Mouse (Mus musculus): ENCODE data around the gene Mup22. TPM values are rescaled to one million over a fixed set of nuclear protein-coding genes. Genes with fewer than 3 reads are reported as not detected.
"Not testable (repeated sequence)": the region's sequence is repeated elsewhere in the genome, so short reads cannot be mapped to it uniquely, and the experiment has no call there.

Gene Mup22
- polyA plus RNA-seq (2015; fragmentation: Nextera tagmentation; extraction: Ambion mirVana) = not detected in 2 replicates

DNA sequence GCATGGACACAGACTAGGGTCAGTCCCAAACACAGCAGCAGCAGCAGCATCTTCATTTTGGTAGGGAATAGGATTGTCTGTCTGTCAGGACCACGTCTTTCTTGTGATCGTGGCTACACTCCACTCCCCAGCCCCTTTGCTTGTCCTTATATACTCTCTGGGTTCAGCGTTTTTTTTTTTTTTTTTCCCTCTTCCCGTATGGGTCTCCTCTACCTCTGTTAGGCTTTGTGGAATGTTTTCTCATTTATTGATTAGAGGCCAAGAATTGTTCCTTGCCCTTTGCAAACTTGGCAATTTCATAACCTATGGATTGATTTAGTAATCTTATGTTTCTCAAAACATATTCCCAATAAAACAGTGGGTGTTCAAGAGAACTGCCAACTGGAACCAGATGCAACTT lies at the start of gene Mup22:
Mup22 (minus strand) TSS at position 101 of the 400 bp plus-strand sequence.
- H3K4me2 ChIP-seq (ENCODE audit: low read depth, low read length); DNase-seq; H3K9me3 ChIP-seq (ENCODE audit: low read length); H3K27ac ChIP-seq (ENCODE audit: low read depth); H3K36me3 ChIP-seq (replicated peaks; ENCODE audit: insufficient read depth, low read length); H3K9ac ChIP-seq (replicated peaks); H3K27me3 ChIP-seq (ENCODE audit: insufficient read depth, low read length); H3K4me1 ChIP-seq (ENCODE audit: insufficient read depth); ATAC-seq; H3K4me3 ChIP-seq (ENCODE audit: low read depth, low read length): not testable (repeated sequence)
- WGBS (ENCODE audit: insufficient replicate concordance) = 75% methylated on average over 2 of the region's 4 CpGs

GRCm38 (mm10) chr4:60840889-60841288 lies 19.6 kb upstream of the Mup22 start:
- not testable (repeated sequence) for DNase-seq; H3K27ac ChIP-seq (ENCODE audit: low read depth); H3K4me1 ChIP-seq (ENCODE audit: insufficient read depth); H3K4me2 ChIP-seq (ENCODE audit: low read depth, low read length); H3K36me3 ChIP-seq (replicated peaks; ENCODE audit: insufficient read depth, low read length); ATAC-seq; H3K9me3 ChIP-seq (ENCODE audit: low read length); H3K9ac ChIP-seq (replicated peaks); H3K27me3 ChIP-seq (ENCODE audit: insufficient read depth, low read length); H3K4me3 ChIP-seq (ENCODE audit: low read depth, low read length)

Other genes with a start within 250 kb of the Mup22 start
- not detected in 2 replicates for gene Mup10, start 239.3 kb downstream of the Mup22 start, polyA plus RNA-seq (2015; fragmentation: Nextera tagmentation; extraction: Ambion mirVana)
- not detected in 2 replicates for gene Mup11, start 159.1 kb downstream of the Mup22 start, polyA plus RNA-seq (2015; fragmentation: Nextera tagmentation; extraction: Ambion mirVana)
- not detected in 2 replicates for gene Mup12, start 80.1 kb downstream of the Mup22 start, polyA plus RNA-seq (2015; fragmentation: Nextera tagmentation; extraction: Ambion mirVana)